Mouse (Mus musculus) spleen, postnatal 10 days (tissue): ENCODE measurements at regions not wholly inside any gene's neighbourhood (a gene's known extent, or its start where the extent isn't known, plus 50 kb on each side); places are given as distances from the start of the nearest gene placed in this dataset.

ENCODE experiments used
- DNase-seq, 2 experiments: peaks; one replicate each; pipeline ENCODE4 v3.0.0; 2021 to 2022; ENCODE audit warnings: low spot score in 2 of 2

DNA sequence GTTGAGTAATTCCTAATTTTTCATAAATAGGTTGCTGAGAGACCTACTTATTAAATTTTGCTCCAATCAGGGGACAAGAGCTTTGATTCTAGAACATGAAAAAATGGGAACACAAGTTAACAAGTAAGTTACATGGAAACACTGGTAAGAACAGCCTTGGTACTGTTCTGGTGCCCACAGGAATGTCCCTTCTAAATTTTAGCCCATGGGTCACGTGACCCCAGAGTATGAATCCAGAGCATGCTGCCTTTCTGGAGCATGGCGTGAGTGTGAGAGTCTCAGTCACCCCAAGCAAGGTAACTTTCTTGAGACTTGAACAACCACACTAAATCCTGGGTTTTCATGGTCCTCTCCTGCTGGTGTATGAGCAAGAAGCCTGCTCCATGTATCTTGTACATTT lies 263.7 kb upstream of the Actbl2 start:
- no peak for DNase-seq

DNA sequence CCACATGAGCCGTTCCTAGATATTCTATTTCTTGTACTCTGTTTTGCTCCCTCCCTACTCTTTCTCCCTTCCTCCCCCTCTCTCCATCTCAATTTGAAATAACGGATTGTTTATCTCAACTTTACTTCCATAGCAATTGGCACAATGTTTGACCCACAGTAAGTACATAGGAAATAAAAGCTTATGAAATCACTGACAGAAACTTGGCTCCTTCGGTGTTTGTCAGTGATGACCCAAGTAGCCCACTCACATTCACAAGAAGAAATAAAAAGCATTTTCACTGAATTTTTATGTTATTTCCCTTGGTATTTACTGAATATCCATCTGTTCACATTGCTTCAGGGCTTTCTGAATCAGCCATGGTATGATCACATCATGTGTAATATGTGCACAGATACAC lies 260.2 kb upstream of the Actbl2 start:
- DNase-seq = no peak

DNA sequence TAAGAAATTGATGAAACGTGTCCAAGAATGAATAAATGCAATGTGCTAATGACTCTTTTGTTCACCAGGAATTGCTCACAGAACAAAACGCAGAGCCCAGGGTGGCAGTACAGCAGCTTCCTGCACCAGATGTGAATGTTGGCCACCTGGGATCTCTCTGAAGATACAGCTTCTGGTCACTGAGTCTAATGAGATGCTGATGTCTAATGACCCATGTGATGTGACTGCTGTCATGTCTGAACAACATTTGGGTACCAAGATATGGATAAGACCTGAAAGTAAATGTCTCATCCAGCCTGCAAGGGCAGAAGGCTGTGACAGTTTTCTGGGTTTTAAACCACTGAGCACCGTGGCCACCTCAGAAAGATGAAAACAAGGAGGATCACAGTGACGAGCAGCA lies 252.1 kb upstream of the Actbl2 start:
- DNase-seq = no peak

DNA sequence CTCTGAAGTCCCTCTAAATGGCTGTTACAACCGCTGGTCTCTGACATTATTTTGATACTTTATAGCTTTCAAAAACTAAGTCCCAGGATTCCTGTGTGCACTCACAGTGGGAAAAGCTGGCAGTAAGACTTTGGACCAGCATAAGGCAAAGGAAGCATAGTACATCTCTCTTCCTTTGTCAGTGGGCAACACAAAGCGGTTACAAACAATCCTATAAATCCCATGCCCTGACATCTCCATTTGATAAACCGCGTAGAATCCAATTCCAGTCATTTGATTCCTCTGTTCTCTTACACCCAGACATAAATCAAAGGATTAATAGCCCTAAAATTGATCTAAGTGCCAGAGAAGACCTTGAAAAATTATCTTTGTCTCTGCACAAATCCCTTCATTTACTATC lies 240.7 kb upstream of the Actbl2 start:
- DNase-seq = no peak

DNA sequence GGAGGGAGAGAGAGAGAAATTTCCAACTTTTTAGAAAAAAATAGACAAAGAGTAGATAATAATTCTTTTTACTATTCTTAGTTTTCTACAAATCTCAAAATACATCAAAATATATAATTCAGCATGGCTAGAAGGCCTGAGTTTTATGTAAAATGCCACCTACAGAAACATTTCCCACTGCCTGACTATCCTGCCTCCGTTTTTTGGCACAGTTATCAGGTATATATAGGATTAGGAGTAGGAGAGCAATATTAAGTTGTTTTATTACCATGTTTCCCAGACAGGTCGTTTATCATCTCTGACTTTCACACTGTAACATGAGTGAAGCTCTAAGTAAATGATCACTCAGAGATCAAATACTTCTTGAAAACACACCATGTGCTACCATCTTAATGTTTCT lies 224.7 kb upstream of the Actbl2 start:
- DNase-seq = no peak

DNA sequence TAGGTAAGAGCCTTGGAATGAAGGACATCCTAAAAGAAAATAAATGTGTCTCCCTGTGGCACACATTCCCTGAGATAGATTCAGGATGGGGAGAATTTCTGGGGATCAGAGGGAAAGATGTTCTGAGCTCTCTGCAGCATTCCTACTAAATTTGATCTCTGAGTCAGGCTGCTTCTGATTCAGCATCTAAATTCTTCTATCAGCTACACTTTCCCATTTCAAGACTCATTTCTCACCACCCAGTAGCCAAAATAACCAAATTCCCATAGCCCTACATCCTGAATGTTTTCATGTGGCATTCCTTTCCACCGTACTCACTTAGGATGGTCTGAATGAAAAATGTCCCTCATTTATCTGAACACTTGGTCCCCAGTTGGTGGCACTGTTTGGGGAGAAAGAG lies 223.2 kb upstream of the Actbl2 start:
- no peak for DNase-seq

DNA sequence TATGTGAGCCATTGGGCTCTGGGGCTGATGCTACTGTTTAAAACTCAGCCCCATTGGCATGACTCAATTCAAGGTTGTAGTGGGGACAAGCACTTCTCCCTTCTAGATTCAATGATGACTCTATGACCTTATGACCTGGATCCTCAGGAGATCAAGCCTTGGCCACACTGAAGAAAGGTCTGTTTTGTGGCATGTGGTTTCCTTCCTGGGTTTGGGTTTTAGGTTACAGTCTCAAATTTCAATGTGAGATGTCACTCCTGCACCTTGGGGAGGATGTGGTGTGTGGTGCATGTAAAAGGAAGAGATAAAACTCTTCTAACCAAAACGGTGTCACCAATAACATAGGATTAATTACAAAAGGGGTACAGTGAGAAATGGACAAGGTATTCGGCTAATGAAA lies 211.2 kb upstream of the Actbl2 start:
- no peak for DNase-seq

DNA sequence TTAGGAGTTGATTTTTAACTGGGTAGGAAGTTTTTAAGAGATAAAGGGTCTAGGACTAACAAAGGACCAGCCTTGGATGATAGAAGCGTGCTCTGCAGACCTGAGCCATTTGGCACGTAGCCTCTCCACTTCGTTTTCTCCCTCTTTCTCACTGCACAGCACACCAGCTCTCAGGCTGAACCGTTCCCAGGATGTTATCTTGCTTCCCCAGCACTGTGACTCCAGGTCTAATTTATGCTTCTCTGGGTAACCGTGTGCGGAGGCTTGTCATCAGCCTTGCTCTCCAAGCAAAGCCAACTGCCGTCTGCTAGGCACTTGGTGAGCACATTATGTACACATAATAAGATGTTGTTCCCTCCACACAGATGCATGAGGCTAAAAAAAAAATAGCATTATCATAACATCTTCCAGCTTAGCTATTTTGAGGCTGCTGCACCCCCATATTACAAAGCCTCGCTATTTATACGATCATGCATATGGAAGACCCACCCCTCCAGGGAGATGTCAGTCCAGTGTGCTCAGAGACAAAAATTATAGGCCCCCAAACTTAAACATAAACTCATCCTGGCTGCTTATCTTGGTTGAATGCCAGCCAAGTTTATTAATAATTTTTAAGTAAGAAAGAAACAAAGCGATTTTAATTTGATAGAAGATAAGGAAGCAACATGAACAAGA lies 210.3 kb upstream of the Actbl2 start:
- no peak for DNase-seq

DNA sequence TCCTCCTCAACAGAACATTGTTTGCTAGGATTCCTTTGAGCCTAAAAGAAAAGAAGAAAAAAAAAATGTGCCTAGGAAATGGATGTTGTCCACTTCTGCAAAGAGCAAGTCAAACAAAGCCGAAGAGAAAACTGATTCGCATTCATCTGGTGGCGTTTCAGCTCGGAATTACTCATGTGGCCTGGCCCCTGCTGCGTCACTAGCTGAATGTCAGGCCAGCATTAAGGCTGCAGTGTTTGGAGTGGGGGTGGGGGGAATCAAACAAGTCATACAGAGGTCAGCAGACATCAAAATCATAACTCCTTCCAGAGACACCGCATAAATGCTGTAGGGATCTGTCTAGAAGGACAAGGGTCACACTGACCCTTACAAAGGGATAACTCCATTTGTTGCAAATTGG lies 204.7 kb upstream of the Actbl2 start:
- no peak for DNase-seq

DNA sequence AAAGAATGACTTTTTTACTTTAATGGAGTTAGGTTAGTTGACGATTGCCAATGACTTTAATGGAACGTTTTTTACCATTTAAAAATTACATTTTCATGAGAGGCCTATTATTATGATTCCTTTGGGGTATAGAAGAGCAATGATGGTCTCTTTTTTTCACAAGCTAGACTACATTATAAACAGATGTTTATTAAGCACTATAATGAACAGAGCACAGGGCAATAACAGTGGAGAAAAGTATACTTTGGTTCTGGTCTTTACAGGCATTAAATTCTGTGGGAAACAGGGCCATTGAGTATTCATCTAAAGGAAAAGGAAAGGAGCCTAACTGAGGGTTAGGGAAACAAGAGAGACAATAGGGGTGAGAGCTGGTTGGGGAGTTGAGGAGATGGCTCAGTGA lies 199.0 kb upstream of the Actbl2 start:
- DNase-seq = no peak

DNA sequence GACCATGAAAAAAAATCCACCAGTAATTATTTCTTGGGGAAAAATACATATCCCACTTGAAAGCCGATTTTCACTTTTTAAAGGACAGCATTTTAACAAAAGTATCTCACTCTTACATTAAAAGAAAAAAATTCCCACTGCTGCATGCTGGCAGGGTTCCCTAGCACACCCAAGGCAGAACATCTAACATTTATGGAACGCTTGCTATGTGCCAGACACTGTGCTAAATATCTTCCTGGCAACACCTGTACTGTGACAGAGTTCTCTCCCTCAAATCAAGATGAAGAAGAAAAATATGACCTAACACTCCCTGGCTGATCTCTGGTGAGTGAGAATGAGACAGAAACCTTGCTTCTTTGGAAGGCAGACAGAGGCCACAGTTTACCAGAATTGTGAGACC lies 167.1 kb upstream of the Actbl2 start:
- no peak for DNase-seq

DNA sequence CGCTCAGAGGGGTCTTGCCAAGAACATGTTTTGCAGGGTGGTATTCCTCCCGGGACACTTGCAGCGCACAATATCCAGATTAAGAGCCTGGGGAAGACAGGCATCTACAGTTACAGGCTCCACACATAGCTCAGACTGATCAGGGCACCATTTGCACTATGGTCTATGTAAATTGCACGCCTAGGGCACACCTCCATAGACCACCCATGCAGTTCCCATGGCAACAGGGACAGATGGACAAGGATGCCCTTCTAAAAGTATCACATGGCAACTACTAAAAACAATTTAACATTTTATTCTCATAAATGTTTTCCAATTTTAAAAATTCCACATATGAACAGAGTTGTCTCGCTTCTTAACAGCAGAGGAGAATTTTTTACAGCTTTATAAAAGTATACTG lies 158.7 kb upstream of the Actbl2 start:
- DNase-seq = no peak

DNA sequence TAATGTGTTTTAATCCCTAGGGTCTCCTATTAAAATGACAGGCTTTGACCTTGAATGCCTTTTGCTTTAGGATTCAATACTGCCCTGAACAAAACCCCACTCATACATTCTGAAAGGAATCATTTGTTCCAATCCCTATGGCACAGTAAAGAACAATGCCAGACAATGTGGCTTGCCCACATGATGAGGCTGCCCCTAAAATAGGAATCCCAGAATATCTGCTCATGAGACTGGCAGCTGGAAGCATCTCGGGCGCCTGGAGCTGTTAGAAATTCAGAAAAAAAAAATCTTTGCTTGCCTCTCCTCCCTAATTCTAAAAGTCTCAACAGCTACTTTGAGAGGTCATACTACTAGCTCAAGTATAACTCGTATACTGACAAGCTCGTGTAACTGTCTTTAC lies 157.5 kb upstream of the Actbl2 start:
- DNase-seq = no peak

DNA sequence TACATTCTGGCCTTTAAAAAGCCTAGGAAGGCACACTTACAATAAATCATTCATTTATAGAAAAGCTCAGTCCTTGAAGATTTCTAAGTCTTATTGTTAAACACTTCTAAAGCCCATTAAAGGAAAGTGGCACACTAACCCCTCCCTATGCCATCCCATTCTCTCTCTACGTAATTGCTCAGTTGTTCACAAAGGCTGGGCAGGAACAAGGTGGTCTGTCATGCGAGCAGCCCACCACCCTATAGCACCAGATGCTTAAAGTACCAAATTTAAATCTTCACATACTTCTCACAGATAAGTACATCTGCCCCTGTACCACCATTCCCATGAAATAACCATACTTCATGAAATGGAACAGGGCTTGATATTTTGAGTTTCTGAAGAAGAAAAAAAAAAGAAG lies 156.1 kb upstream of the Actbl2 start:
- DNase-seq = no peak

DNA sequence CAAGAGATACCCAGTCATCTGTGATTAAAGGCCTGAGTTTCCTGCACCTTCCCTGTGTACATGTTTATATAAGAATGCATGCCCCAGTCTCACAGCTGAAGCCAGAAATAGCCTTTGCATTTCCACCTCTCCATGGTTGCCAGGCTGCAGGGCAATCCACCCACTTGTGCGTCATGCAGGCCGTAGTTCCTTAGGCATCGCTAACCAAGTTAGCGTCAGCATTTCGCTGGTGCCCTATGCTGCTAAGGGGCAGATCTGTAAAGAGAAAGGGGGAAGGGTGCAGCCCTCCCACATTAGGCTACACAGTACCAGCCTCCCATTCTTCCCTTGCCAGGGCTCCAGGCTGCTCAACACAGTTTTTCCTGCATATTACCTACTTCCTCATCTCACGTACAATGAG lies 155.6 kb upstream of the Actbl2 start:
- no peak for DNase-seq

DNA sequence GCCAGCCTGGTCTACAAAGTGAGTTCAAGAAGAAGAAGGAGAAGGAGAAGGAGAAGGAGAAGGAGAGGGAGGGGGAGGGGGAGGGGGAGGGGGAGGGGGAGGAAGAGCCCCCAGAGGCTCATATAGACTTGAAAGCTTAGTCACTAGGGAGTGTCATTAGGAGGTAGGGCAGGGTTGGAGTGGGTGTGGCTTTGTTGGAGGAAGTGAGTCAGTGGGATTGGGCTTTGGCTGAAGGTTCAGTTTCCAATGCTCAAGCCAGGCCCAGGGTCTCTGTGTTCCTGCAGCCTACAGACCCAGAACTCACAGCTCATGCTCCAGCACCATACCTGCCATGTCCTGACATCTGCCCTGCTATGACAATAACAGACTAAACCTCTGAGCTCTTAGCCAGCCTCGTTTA lies 154.4 kb upstream of the Actbl2 start:
- no peak for DNase-seq

DNA sequence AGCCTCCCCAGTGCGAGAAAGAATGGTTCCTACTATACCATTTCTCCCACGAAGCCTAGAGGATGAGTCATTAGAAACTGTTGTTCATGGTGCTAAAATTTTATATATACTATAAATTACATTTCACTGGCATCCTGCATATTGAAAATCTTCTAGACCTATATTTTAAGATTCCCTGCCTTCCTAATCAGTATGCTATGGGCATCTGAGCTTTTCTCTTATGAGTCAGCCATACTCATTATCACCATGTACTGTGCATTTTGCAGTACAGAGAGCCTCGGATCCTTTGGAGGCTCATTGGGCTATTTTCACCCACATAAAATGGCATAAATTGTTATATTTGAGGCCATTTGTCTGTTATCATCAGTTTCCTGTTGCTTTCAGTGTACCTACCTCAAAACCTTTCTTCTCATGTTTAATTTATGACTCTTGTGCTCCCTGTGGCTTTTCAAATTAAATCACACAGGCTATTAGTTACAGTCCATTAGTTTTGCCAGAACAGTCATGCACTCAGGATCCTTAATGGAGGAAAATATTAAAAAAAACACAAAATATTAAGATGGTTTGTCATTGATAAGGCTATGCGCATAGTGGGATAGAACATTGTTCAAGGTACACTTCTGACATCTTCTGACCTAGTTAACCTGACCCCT lies 150.1 kb upstream of the Actbl2 start:
- DNase-seq = no peak

DNA sequence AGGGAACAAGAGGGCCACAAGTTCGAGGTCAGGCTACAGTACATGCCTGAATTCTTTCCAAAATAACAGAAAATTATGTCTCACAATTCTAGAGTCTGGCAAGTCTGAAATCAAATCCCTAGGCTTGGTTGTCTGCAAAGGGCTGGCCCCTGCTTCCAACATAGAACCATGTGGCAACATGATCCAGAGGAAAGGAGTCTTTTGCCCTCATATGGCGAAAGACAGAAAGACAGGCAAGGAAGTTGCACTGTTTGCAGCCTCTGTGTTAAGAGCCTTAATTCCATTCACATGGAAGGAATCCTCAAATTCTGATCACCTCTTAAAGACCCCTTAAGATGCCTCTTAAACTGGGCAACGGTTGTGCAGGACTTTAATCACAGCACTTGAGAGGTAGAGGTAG lies 123.7 kb upstream of the Actbl2 start:
- no peak for DNase-seq

DNA sequence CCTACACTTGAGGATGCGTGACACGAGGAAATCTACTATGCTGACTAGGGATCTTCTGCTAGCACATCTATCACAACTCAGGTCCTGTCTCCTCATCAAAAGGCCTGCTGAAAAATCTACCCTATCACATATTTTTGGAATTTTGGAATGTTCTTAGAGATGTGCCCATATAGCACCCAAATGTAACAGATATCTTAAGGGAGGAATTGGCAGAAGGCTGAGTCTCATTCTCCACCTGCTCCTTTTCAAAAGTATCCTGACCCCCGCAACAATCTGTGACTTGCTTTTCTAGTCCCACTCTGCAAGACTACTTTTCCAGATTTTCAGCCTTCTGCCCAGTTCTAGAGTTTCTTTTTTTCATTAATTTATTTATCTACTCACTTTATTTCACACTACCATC lies 118.4 kb upstream of the Actbl2 start:
- DNase-seq = no peak

DNA sequence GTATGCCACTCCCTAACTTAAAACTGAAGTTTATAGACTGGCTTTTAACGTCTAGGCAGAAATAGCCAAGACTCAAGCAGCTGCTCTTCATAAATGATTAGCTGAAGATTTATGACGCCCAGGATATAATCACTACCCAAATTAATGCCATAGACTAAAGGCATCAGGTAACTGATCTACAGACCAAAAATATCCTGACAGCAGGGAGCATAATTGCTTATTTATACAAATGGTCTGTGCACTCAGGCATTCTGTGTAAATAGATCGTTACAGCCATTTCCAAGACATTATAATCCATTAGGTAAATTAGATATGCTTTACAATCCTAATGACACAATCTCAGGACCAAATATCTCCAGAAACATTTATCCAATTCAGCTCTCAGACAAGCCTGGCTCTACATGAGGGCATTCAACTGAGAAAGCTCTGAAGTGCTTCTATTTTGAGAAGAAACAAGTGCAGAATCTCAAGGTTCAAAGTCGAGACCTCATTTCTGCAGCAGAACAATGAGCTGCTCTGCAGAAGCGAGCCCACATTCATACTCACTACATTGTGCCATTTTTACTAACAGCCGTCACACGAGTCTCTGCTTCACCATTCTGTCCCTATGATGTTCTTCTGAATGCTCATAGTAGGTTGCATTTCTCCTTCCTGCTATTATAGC lies 111.9 kb upstream of the Actbl2 start:
- no peak for DNase-seq

DNA sequence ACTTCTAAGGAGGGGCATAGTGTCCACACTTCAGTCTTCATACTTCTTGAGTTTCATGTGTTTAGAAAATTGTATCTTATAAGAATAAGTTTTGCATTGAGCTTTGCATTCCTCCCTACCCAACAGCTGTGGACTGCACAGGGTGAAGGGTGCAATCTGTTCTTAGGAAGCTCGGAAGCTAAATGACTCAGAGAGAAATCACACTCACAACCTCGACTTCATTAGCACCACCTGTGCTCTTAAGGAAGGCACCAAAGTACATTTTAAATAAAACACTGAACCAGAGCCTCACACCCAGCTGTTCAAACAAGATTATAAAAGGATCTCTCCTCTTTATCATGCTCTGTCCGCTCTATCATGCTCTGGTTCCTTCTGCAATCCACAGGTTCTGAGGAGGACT lies 110.1 kb upstream of the Actbl2 start:
- no peak for DNase-seq

DNA sequence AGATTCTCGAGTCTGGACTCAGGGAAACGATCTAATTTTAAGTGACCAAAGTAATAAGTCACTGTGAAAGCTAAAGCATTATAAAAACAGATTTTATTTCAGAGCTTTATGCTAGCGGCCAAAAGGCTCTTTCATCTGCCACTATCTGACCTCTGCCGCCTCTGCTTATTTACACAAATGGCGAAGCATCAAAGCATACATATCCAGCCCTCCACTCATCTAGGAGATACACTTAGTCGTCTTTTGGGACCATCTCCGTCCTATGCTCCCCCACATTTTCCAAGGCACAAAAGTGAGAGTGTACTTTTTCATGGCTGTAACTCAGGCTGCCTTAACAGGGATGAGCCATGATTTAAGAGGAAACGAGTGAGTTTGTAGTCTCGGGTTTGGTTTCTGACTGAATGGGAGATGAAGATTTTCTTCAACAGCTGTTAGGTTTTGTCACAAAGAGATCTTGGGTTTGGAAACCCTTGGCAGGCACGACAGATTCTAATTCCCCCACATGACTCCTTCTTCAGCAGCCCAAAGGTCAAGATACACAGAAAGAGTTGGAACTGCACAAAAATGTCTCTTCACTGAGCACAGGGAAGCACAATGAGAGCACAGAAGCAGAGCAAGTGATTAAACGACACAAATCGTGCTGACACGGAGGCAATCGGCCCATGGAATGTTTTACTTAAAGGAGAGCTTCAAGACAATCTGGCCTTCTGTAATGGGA lies 96.7 kb upstream of the Actbl2 start:
- no peak for DNase-seq

DNA sequence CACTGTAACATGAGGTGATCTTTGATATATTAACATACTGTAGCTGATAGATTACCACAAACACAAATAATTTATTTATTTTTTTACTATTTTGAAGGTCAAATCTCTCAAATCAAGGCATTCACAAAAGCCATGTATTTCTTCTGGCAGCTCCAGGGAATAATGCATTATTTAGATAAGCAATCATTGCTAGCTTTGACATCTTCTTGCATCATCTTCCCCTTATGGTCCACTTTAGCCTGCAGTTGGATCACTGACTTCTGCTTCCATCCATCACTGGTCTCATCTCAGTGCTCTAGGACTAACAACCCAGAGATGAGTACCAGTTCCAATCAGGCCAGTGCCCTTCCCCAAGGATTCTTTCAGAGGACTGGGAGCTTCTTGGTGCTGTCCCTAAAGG lies 95.3 kb upstream of the Actbl2 start:
- no peak for DNase-seq
